Mouse (Mus musculus) testis, postnatal 14 days (tissue): Measurements from ENCODE around the gene Hoxc5.

Experiments
- DNase-seq: peaks from one replicate; pipeline ENCODE4 v3.0.0; 2021; ENCODE audit warnings: low spot score

Gene Hoxc5

DNA sequence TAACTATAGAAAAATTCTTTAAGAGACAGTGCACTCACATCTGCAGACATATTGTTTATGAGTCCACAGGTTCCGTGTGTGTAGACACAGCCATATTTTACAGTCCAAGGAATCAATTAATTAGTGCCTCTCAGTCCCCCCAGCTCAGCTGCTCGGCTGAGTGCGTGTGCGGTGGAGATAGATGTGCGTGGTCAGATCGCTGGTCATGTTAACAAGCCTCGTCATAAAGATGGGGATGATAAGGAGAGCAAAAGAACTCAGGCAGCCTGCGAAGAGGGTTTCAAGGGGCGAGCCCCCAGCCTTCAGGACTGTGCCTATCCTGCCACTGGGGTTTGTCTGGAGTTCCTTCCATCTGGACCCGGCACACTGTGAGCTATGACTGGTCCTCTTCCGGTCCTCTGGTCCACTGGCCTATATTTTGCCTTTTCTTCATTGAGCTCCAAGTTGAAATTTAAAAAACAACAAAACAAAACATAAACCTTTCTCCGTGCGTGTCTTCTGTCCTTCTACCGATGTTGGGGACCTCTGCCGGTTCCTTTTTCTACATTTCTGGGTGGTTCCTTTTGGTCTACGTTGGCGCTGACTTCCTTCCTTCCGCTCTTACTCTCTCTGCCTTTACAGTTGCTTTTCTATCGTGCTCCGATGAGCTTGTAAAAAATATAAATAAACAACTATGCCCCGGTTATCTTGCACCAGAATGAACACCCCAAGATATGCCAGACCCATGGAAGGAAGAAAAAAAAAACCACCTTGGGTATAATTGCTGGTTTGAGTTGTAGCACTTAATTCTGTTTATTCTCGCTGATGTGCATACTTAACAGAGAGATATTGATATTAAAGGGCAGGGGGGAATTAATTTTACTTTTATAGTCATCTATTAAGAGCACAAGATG, 21.8 kb upstream of the Hoxc5 start:
- no peak for DNase-seq

- DNase-seq: no peak
These were observed 20.0 kb upstream of the Hoxc5 start for GRCm38 (mm10) chr15:102947276-102947675.

DNA sequence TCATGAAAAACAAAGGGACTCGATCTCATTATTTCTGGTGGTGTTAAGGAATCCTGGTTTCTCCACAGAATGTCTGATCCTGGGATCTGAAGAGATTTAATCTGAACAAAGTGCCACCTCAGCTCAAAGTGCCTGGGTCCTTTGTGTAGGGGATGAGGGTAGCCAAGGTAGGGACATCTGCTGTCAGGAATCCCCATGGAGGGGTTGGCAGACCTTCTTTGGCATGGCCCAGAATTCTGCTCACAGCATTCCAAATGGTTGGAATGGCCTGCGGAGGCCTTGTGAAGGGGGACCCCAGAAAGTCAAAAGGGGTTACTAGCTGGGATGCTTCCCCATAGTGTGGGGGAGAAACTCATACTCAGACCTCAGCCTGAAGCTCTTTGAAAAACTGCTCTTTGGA, 18.4 kb upstream of the Hoxc5 start:
- DNase-seq: no peak

DNA sequence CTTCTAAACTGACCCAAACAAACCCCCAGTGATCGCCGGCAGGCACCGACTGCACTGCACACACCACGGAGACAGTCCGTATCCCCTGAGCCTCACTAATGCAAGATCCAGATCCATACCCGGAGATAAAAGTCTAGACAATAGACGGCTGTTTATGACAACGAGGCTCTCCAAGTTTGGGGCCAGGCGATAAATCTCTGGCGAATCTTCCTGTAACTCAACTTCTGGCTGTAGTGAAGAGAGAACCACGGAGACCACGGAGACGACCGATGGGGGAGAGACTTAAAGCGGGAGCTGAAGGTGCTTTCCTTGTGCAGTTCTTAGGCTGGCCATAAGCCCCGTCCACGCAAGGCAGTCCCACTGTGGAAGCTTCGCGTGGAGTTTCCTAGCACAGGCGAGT, 17.5 kb upstream of the Hoxc5 start:
- no peak for DNase-seq

- DNase-seq: no peak
These were observed 16.4 kb upstream of the Hoxc5 start for GRCm38 (mm10) chr15:102950877-102951276.

DNA sequence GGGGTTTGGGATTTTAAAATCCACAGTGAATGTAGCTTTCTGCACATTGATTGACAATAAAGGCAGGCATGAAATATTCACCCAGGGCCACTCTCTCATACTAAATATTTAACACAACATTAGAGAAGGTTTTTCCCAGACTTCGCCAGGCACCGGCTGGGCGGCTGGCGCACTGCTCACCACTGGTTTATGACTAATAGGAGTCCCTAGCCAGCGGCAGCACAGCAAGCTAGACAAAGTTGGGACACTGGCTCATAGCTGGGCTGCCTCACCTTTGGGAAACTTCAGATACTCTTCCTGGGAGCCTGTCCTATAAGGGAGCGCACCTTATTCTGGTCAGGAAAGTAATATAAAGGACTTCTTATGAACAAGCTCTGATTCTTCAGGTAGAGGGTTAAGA, 13.7 kb upstream of the Hoxc5 start:
- DNase-seq: no peak

DNA sequence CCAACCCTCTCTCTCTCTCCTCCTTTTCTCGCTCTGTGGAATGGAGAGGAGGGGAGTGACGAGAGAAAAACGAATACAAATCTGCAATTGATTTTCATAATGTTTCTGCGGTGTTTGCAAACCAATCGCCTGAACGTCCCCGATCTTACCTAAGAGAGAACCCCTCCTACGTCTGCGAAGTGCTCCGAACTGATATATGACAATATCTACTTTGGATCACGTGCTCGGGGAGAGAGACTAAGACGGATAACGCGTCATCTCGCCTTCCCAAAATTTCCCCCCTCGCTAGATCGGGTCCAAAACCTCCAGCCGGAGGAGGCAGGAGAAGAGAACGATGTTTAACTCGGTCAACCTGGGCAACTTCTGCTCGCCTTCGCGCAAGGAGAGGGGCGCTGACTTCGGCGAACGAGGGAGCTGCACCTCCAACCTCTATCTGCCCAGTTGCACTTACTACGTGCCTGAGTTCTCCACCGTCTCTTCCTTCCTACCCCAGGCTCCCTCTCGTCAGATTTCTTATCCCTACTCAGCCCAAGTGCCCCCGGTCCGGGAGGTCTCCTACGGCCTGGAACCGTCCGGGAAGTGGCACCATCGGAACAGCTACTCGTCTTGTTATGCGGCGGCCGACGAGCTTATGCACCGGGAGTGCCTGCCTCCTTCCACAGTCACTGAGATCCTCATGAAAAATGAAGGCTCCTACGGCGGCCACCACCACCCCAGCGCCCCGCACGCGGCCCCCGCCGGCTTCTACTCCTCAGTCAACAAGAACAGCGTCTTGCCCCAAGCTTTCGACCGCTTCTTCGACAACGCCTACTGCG, 12.8 kb upstream of the Hoxc5 start, which contains the start of gene Hoxc11:
TSS of gene Hoxc11 (plus strand) at position 236 of the 815 bp plus-strand sequence.
- no peak for DNase-seq

- no peak for DNase-seq
These were observed 12.2 kb upstream of the Hoxc5 start for GRCm38 (mm10) chr15:102955007-102955382.

GRCm38 (mm10) chr15:102955833-102956640, 11.2 kb upstream of the Hoxc5 start:
- DNase-seq: no peak

DNA sequence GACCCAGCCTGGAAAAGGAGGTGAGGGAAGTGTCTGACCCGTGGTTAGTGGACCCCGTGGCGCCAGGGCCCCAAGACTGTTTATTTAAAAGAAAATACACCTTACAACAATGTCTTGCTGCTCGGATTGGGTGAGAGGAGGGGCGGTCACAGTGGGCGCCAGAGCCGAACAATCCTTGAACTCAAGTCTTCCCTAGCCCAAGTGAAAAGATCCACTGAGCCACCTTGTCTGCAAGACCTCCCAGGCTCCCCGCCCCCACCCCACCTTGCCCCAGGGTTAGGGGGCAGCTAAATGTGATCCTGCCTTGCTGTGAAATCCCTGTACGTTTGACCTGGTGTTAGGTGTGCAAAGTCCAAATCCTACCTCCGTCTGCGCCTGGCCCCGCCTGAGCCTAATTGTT, 10.3 kb upstream of the Hoxc5 start:
- no peak for DNase-seq

DNA sequence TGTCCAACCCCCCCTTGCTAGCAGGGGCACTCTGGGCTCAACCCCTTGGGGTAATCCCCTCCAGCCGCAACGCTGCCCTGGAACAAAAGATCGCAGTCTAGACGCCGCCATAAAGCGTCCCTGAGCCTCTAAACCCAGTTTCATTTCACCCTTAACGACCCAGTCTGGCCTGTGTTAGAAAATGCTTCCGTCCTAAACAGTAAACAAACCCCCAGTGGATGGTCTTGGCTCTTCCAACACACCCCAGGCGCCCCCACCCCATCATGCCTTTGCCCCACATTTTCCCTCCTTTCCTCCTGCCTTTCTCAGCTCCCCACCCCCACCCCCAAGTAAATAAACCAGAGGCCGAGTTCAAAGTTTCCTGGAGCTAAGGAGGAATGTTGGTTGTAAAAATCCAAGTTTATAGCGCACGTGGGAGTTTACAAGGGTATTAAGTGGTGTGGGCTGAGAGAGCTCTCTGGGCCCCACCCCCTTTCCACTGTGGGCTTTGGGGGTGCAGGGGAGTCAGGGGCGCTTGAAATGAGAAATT, 7.5 kb upstream of the Hoxc5 start:
- DNase-seq: no peak

DNA sequence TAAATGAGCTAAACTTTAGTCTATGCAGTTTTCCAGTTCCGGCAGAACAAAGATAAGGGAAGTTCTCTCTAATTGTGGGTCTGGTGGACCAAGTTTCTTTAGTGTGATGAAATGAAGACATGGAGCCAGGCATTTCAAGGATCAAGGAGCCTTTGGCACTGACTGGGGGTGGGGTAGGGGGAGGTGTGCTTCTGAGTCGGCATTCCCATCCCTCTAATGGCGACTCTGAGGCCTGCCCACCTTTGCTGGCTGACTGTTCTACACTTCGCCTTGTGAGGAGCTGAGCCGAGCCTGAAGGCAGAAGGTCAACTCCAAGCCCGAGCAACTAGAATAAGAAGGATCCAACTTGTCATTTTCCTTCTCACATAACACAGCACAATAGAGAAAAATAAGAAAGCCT, 5.5 kb upstream of the Hoxc5 start:
- DNase-seq: no peak

DNA sequence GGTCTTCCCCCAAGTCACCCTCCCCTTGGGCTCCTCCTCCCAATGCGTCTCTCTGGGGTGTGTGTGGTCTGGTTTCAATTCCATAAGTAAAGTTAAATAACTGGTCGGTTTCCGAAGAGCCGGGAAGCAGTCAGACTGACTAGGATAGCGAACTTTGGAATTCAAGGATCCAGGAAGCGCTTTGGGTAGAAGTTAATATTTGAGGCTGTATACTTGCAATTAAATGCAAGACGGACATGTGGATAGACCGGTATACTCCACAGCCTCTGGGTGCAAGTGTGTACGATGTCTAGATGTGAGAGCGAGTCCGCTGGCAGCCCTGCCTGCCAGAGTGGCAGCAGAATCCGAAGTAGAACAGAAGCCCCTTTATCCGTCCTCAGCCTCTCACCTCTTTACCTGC, 4.8 kb upstream of the Hoxc5 start:
- DNase-seq: no peak

DNA sequence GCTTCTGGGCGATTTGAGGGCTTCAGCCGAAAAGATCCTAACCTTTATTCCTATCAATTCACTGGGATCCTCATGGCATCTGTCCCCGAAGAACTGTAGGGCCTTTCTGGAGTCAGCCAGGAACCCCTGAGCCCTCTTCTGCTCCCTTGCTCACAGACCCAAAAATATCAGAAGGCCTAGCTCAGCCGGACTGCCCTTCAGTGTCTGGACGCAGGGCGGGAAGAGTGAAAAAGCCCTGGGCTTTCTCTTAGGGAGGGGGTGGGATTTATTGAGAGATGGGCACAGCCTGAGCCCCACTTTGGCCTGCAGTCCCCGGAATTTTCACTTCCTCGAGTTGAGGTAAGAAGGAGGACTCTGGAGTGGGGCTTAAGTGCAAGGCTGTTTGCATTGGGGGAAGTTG, 4.0 kb upstream of the Hoxc5 start:
- no peak for DNase-seq

DNA sequence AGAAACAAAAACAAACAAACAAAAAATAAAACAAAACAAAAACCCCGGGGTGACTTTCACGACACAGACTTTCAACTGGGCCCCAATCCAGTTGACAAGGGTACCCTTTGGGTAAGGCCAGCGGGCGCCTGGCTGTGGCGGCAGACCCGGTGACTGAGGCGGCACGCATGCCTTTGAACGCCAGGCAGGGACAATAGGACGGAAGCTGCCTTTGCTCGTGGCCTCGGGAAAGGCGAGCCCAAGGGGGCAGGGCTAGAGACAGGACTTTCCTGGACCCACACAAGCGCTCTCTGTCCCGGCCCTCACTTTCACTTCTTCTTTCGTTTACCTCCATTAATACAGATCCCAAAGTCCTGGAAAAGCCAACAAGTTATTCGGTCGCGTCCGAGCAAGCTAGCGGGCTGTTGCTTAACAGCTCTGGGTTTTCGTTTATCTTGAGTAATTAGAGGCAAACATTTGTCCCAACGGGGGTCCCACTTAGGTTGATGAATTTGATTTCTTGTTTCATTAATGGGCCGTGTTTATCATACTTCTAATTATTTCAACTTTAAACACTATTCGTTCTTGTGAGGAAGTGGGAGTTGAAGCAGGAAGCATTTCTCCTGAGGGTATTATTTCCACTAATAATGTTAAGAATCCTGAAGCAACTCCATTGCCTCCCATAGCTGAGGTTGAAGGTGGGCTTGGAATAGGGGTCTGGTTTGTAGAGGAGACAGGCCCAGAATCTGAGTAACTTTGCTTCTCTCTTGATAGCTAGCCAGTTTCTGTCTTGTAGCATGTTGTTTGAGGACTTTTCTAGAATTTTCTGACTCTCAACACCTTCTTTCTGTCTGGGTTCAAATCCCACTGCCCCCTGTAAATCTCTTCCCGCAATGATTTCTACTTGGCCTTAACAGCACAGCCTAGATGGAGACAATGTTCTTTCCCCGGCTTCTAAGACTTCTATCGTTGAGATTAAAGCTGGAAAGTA, 3.3 kb upstream of the Hoxc5 start:
- DNase-seq: no peak

- DNase-seq: no peak
These were observed 2.0 kb upstream of the Hoxc5 start for GRCm38 (mm10) chr15:102965003-102965891.

GRCm38 (mm10) chr15:102965892-102966775, 1.1 kb upstream of the Hoxc5 start:
- DNase-seq: peak; percentile 84

DNA sequence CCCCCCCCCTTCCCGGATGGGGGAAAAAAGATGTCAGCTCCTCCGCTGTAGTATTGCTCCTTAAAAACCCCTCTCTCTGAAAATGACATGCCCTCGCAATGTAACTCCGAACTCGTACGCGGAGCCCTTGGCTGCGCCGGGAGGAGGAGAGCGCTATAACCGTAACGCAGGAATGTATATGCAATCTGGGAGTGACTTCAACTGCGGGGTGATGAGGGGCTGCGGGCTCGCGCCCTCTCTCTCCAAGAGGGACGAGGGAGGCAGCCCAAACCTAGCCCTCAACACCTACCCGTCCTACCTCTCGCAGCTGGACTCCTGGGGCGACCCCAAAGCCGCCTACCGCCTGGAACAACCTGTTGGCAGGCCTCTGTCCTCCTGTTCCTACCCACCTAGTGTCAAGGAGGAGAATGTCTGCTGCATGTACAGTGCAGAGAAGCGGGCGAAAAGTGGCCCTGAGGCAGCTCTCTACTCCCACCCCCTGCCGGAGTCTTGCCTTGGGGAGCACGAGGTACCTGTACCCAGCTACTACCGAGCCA, 399 bp upstream of the Hoxc5 start, which contains the start of gene Hoxc10:
TSS of gene Hoxc10 (plus strand) at position 21 of the 536 bp plus-strand sequence.
- no peak for DNase-seq
